Mouse (Mus musculus): ENCODE results near the gene Gpatch3. TPM values are rescaled to one million over a fixed set of nuclear protein-coding genes. Genes with fewer than 3 reads are reported as not detected.

The Gpatch3 gene
- polyA plus RNA-seq, 1 experiment, result 4.9 TPM

DNA sequence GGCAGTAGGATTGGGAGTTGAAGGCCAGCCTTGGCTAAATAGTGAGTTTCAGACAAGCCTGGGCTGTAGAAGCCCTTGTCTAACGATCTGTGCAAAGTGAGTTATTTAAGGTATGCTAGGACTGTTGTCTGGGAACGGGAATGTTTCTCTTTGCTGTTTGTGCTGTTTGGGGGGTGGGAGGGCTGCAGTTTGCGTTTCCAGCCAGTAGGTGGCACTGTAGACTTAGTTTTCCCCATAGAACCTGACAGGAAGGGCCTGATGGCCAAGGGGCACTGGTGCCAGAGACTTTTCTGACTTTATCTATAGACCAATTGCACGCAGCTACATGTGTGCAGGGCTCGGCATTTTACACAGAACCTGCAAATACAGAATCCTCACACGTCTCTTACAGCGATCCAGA, 18.0 kb downstream of the Gpatch3 start:
- Histone ChIP-seq H3K4me3 (ENCODE audit: control insufficient read depth, low read depth, low read length) (no peak overlapping the region), H3K27ac (ENCODE audit: control insufficient read depth, insufficient read depth, low read depth, low read length) (no peak overlapping the region), H3K27me3 (ENCODE audit: control insufficient read depth, insufficient read depth, low read length) (no peaks in the 10 kb centered on the region), H3K36me3 (ENCODE audit: control insufficient read depth, insufficient read depth, low read length) (peaks cover 7% of the 10 kb centered on the region), H3K4me1 (ENCODE audit: control insufficient read depth, insufficient read depth, low read length) (no peaks in the 10 kb centered on the region)
- TF ChIP-seq CTCF (IDR thresholded peaks at IDR 0.05; ENCODE audit: control insufficient read depth, insufficient read depth, insufficient replicate concordance, low read depth, low read length), result peak; percentile 92; the same call in 1 of the 2 replicates
- no peak for TF ChIP-seq POLR2A (IDR thresholded peaks at IDR 0.05; ENCODE audit: control insufficient read depth, low read depth, low read length)

DNA sequence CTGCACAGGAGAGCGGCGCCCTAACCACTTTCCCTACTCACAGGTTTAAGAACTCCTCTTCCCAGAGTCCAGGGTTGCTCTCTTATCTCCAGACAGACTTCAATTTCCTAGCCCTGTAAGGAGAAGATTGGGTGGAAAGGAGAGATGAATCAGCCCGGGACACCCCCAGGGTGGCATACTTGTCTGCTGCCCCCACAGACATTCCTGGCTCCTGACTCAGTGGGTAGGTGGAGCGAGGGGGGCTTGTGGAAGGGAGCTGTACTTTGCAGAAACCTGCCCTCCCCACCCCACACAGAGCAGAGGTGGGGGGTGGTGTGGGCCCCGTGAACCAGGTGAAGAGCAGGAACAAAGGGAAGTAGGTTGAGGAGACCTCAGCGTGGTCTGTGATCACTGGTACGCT, 21.0 kb downstream of the Gpatch3 start:
- Histone ChIP-seq H3K36me3 (ENCODE audit: control insufficient read depth, insufficient read depth, low read length) (peaks cover 4% of the 10 kb centered on the region), H3K4me3 (ENCODE audit: control insufficient read depth, low read depth, low read length) (no peak overlapping the region), H3K27me3 (ENCODE audit: control insufficient read depth, insufficient read depth, low read length) (no peaks in the 10 kb centered on the region), H3K27ac (ENCODE audit: control insufficient read depth, insufficient read depth, low read depth, low read length) (no peak overlapping the region), H3K4me1 (ENCODE audit: control insufficient read depth, insufficient read depth, low read length) (peaks cover 7% of the 10 kb centered on the region)
- TF ChIP-seq CTCF (IDR thresholded peaks at IDR 0.05; ENCODE audit: control insufficient read depth, insufficient read depth, insufficient replicate concordance, low read depth, low read length) (no peak), POLR2A (IDR thresholded peaks at IDR 0.05; ENCODE audit: control insufficient read depth, low read depth, low read length) (no peak)

DNA sequence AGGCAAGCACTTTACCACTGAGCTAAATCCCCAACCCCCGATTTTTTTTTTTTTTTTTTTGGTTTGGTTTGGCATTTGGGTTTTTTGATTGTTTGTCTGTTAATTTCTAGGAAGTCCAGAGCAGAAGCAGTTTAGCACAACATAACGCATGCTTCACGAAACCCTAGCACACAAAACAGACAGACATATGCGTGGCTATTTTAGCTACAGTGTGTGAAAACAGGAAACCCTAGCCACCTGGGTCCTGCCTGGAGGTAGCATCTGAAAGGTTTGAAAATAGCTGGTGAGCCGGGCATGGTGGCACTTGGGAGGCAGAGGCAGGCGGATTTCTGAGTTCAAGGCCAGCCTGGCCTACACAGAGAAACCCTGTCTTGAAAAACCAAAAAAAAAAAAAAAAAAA, 21.5 kb downstream of the Gpatch3 start:
- Histone ChIP-seq H3K27ac (ENCODE audit: control insufficient read depth, insufficient read depth, low read depth, low read length) (no peak overlapping the region), H3K27me3 (ENCODE audit: control insufficient read depth, insufficient read depth, low read length) (no peaks in the 10 kb centered on the region), H3K36me3 (ENCODE audit: control insufficient read depth, insufficient read depth, low read length) (peaks cover 1% of the 10 kb centered on the region; the same call in 1 of the 2 replicates), H3K4me3 (ENCODE audit: control insufficient read depth, low read depth, low read length) (no peak overlapping the region), H3K4me1 (ENCODE audit: control insufficient read depth, insufficient read depth, low read length) (peaks cover 7% of the 10 kb centered on the region)
- TF ChIP-seq POLR2A (IDR thresholded peaks at IDR 0.05; ENCODE audit: control insufficient read depth, low read depth, low read length) (no peak), CTCF (IDR thresholded peaks at IDR 0.05; ENCODE audit: control insufficient read depth, insufficient read depth, insufficient replicate concordance, low read depth, low read length) (no peak)

DNA sequence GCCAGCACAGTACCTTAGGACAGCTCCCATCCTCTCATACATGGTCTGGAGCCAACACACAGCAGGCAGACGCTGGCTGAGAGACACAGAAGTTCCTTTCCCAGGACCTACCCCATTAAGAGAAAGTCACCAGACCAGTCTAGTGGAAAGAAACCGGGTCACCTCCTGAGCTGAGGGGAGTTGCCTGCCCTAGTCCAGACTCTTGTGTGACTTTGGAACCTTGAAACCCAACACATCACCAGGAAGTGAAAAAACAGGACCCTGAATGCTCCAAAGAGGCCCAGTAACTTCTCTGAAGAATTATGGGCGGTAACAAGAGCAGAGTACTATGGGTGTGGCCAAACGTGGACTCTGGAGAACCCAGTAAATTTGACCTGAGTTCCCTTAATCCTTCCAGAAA, 24.1 kb downstream of the Gpatch3 start:
- peaks cover 17% of the 10 kb centered on the region for H3K4me1 ChIP-seq (ENCODE audit: control insufficient read depth, insufficient read depth, low read length)
- H3K27me3 ChIP-seq (ENCODE audit: control insufficient read depth, insufficient read depth, low read length), result no peaks in the 10 kb centered on the region
- no peak overlapping the region for H3K27ac ChIP-seq (ENCODE audit: control insufficient read depth, insufficient read depth, low read depth, low read length)
- no peak for TF ChIP-seq POLR2A (IDR thresholded peaks at IDR 0.05; ENCODE audit: control insufficient read depth, low read depth, low read length)
- no peak for TF ChIP-seq CTCF (IDR thresholded peaks at IDR 0.05; ENCODE audit: control insufficient read depth, insufficient read depth, insufficient replicate concordance, low read depth, low read length)
- H3K4me3 ChIP-seq (ENCODE audit: control insufficient read depth, low read depth, low read length), result no peak overlapping the region
- no peaks in the 10 kb centered on the region for H3K36me3 ChIP-seq (ENCODE audit: control insufficient read depth, insufficient read depth, low read length)

DNA sequence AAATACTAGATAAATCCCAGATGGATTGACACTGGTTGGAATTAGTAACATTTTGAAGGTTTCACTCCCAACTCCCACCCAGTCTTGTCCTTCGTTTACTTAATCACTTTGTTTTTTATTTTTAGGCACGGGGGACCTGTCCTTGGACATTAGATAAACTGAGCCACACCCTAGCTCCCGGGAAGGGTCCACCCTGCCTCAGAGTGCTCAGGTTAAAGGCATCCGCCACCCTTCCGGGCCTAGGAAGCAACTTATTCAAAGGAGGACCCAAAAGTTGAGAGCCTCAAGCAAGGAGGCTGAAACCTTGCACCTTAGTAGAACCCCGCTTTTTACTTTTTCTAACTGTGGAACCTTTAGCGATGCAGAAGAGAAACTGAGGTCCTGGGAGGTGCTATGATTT, 24.6 kb downstream of the Gpatch3 start:
- no peaks in the 10 kb centered on the region for H3K27me3 ChIP-seq (ENCODE audit: control insufficient read depth, insufficient read depth, low read length)
- no peak for TF ChIP-seq CTCF (IDR thresholded peaks at IDR 0.05; ENCODE audit: control insufficient read depth, insufficient read depth, insufficient replicate concordance, low read depth, low read length)
- TF ChIP-seq POLR2A (IDR thresholded peaks at IDR 0.05; ENCODE audit: control insufficient read depth, low read depth, low read length), result no peak
- no peaks in the 10 kb centered on the region for H3K36me3 ChIP-seq (ENCODE audit: control insufficient read depth, insufficient read depth, low read length)
- no peak overlapping the region for H3K27ac ChIP-seq (ENCODE audit: control insufficient read depth, insufficient read depth, low read depth, low read length)
- H3K4me3 ChIP-seq (ENCODE audit: control insufficient read depth, low read depth, low read length), result peak overlapping the region; percentile 75
- peaks cover 17% of the 10 kb centered on the region for H3K4me1 ChIP-seq (ENCODE audit: control insufficient read depth, insufficient read depth, low read length)

DNA sequence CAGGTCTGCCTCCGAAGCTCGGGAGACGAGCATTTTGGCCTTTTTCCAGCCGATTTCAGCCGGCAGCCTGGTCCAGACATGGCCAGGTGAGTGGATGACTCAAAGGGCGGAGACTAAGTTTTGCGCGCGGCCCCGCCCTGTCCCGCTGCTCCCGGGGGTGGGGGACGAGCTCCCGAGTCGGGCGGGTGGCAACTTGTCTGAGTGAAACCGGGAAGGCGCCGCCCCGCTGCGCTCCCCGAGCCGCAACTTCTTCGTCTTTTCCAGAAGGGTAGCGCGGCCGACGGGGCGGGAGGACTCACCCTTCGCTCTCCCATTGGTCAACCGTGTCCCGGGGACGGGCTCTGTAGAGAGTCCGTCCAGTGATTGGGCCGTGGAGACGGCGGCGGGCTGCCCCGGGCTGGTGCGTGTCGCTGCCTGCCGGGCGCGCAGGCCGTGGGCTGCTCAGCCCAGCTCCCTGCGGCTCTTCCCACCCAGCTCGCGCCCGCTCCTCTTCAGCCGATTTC, 25.1 kb downstream of the Gpatch3 start:
- Histone ChIP-seq H3K27ac (ENCODE audit: control insufficient read depth, insufficient read depth, low read depth, low read length) (no peak overlapping the region), H3K4me1 (ENCODE audit: control insufficient read depth, insufficient read depth, low read length) (peaks cover 17% of the 10 kb centered on the region), H3K27me3 (ENCODE audit: control insufficient read depth, insufficient read depth, low read length) (no peaks in the 10 kb centered on the region), H3K4me3 (ENCODE audit: control insufficient read depth, low read depth, low read length) (peak overlapping the region; percentile 75), H3K36me3 (ENCODE audit: control insufficient read depth, insufficient read depth, low read length) (no peaks in the 10 kb centered on the region)
- TF ChIP-seq CTCF (IDR thresholded peaks at IDR 0.05; ENCODE audit: control insufficient read depth, insufficient read depth, insufficient replicate concordance, low read depth, low read length) (no peak), POLR2A (IDR thresholded peaks at IDR 0.05; ENCODE audit: control insufficient read depth, low read depth, low read length) (no peak)

DNA sequence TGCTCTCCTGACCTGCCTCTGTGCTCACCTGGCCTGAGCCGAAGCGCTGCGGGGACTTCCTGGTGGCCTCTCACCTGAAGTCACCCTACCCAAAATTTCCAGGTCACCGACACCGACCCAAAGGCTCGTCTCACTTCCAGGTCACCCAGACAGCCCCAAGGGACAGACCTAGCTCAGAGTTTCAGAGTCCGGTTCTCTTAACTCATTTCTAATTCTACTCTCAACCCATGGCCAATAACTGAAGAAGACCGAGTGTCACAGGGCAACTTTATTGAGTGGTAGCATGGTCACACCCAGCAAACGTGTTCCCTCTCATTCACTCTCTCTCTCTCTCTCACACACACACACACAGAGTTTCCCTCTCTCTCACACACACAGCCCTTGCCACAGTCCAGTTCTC, 25.8 kb downstream of the Gpatch3 start:
- H3K4me1 ChIP-seq (ENCODE audit: control insufficient read depth, insufficient read depth, low read length), result peaks cover 17% of the 10 kb centered on the region
- no peaks in the 10 kb centered on the region for H3K27me3 ChIP-seq (ENCODE audit: control insufficient read depth, insufficient read depth, low read length)
- TF ChIP-seq CTCF (IDR thresholded peaks at IDR 0.05; ENCODE audit: control insufficient read depth, insufficient read depth, insufficient replicate concordance, low read depth, low read length) (no peak), POLR2A (IDR thresholded peaks at IDR 0.05; ENCODE audit: control insufficient read depth, low read depth, low read length) (no peak)
- no peaks in the 10 kb centered on the region for H3K36me3 ChIP-seq (ENCODE audit: control insufficient read depth, insufficient read depth, low read length)
- peak overlapping the region; percentile 75 for H3K4me3 ChIP-seq (ENCODE audit: control insufficient read depth, low read depth, low read length)
- no peak overlapping the region for H3K27ac ChIP-seq (ENCODE audit: control insufficient read depth, insufficient read depth, low read depth, low read length)

Data from testis, adult 2 months (tissue).